Mouse (Mus musculus) heart, adult 2 months (tissue): ENCODE measurements around the gene Rpl32. TPM values are rescaled to one million over a fixed set of nuclear protein-coding genes. Genes with fewer than 3 reads are reported as not detected.

ENCODE experiments used
- DNase-seq, 2 experiments: peaks; one replicate each; pipeline ENCODE4 v3.0.0; 2021
- H3K27ac ChIP-seq: fragments of 200-600 bp; 2 replicates; pipeline ENCODE4 v1.8.1; 2022
- H3K27me3 ChIP-seq: fragments of 200-500 bp; 2 replicates; pipeline ENCODE4 v1.6.1; 2012; ENCODE audit warnings: mild to moderate bottlenecking, low read length, inconsistent platforms, mixed read lengths; ENCODE audit not compliant: control insufficient read depth, insufficient read depth
- H3K36me3 ChIP-seq: fragments of 200-500 bp; 2 replicates; pipeline ENCODE4 v1.6.1; 2012; ENCODE audit warnings: low read length, inconsistent platforms; ENCODE audit not compliant: control insufficient read depth, insufficient read depth
- H3K4me1 ChIP-seq: fragments of 200-500 bp; 2 replicates; pipeline ENCODE4 v1.6.1; 2011; ENCODE audit warnings: low read length; ENCODE audit not compliant: control insufficient read depth, insufficient read depth
- H3K4me3 ChIP-seq: fragments of 200-600 bp; 2 replicates; pipeline ENCODE4 v1.8.1; 2022
- H3K79me2 ChIP-seq: fragments of 200-500 bp; replicated peaks from 2 replicates; pipeline ENCODE4 v1.6.1; 2012; ENCODE audit warnings: mild to moderate bottlenecking, inconsistent platforms, low read length, moderate library complexity, mixed read lengths; ENCODE audit not compliant: control insufficient read depth, insufficient read depth
- H3K9ac ChIP-seq: fragments of 200-500 bp; 2 replicates; pipeline ENCODE4 v1.6.1; 2012; ENCODE audit warnings: low read depth, mild to moderate bottlenecking, control low read depth, inconsistent platforms, low read length, mixed read lengths
- CTCF ChIP-seq: fragments of 200-600 bp; IDR thresholded peaks from 2 replicates; pipeline ENCODE4 v1.8.1; 2022; ENCODE audit warnings: antibody characterized with exemption, mild to moderate bottlenecking, moderate library complexity
- EP300 ChIP-seq: fragments of 200-500 bp; IDR thresholded peaks from 2 replicates; pipeline ENCODE4 v1.6.1; 2011; ENCODE audit warnings: low read depth, low read length, control low read depth; ENCODE audit not compliant: insufficient read depth
- POLR2A ChIP-seq: fragments of 200-500 bp; IDR thresholded peaks from 2 replicates; pipeline ENCODE4 v1.6.1; 2011; ENCODE audit warnings: mild to moderate bottlenecking, low read depth, low read length, control low read depth; ENCODE audit not compliant: insufficient read depth
- WGBS: fragments of 180-500 bp; shearing (Covaris S2); methylation state at CpG from one replicate; pipeline ENCODE4 v1.1.7; 2018; 5-methylcytosine and 5-hydroxymethylcytosine counted together
- intact Hi-C: fragments of 180-260 bp; cut with DNase I; formaldehyde crosslinking; loops from one replicate; pipeline ENCODE4 v1.15.1; 2025
- polyA plus RNA-seq: library from polyadenylated mRNA; depleted of rRNA; stranded (reverse); fragments of >200 nt; gene quantifications from 2 replicates; pipeline ENCODE4 v1.2.3, GENCODE M21; 2012
- total RNA-seq, 2 experiments: library from RNA; stranded (reverse); gene quantifications; 2 replicates each; pipeline ENCODE4 v1.2.3; 2021

Gene Rpl32
- total and polyA plus RNA-seq, 3 experiments, result 328 to 679 (median 579) TPM

- peak within 1 kb of the TSS; percentile 60 for H3K9ac ChIP-seq
- peak; percentile 41; the same call in 1 of the 2 replicates for TF ChIP-seq POLR2A
- TF ChIP-seq EP300, result peak; percentile 44; the same call in 1 of the 2 replicates
- TF ChIP-seq CTCF, result peak; percentile 62
- WGBS, result under 1% methylated on average over 51 of the region's 51 CpGs
- intact Hi-C loops, result no loop called here
- peak within 1 kb of the TSS; percentile 75 for H3K27ac ChIP-seq
- peaks cover 5% of the 10 kb centered on the region for H3K4me1 ChIP-seq
- no peaks in the 10 kb centered on the region for H3K79me2 ChIP-seq
- peak within 1 kb of the TSS; percentile 75 for H3K4me3 ChIP-seq
- peak; percentile 94 to 99 for DNase-seq
- H3K36me3 ChIP-seq, result no peaks in the 10 kb centered on the region
- H3K27me3 ChIP-seq, result no peaks in the 10 kb centered on the region
Measured at GRCm38 (mm10) chr6:115853091-115853813, 44.7 kb upstream of the Rpl32 start, which contains the start of the genes Mbd4 and Ift122. Gene Mbd4, minus strand, starts transcription at chr6:115853371. Gene Ift122, plus strand, starts transcription at chr6:115853470.

DNA sequence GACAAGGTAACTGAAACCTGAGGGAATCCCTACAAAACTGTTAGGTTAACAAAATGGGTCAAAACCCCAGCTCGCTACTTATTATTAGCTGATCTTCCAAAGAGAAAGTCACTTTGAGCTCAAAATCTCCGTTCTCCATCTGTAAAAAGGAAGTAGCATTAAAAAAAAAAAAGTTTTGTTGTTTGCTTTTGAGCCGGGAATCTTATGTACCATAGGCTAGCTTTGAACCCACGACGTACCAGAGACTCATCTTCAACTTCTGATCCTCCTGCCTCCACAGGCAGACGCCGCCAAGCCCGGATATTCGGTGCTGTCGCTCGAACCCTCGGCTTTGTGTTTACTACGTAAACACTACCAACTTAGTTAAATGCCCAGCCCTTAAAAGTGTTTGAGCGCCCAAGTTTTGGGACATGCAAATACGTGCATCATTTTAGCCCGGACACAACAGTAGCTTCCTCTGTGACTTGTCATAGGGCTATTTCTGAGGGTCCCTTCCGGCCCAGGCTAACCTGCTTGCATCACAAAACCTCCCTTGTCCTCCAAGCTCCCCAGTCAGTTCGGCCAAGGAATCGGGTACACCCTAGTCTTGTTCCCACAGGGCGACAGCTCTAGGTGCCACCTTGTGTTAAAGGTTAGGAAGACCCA, 44.0 kb upstream of the Rpl32 start:
- 7% methylated on average over 20 of the region's 20 CpGs for WGBS
- intact Hi-C loops, result no loop called here
- DNase-seq, result no peak
- H3K4me1 ChIP-seq, result peaks cover 4% of the 10 kb centered on the region
- peak overlapping the region; percentile 48 for H3K27ac ChIP-seq
- peak overlapping the region; percentile 75 for H3K4me3 ChIP-seq
- no peaks in the 10 kb centered on the region for H3K27me3 ChIP-seq
- H3K36me3 ChIP-seq, result no peaks in the 10 kb centered on the region
- no peaks in the 10 kb centered on the region for H3K79me2 ChIP-seq
- peak overlapping the region; percentile 39 for H3K9ac ChIP-seq
- TF ChIP-seq POLR2A (no peak), CTCF (no peak), EP300 (no peak)

- Histone ChIP-seq H3K27ac (no peak overlapping the region), H3K9ac (no peak overlapping the region), H3K4me1 (peaks cover 1% of the 10 kb centered on the region; the same call in 1 of the 2 replicates), H3K36me3 (no peaks in the 10 kb centered on the region; the same call in 1 of the 2 replicates), H3K27me3 (no peaks in the 10 kb centered on the region), H3K4me3 (no peak overlapping the region), H3K79me2 (no peaks in the 10 kb centered on the region)
- no peak for TF ChIP-seq CTCF
- no peak for TF ChIP-seq POLR2A
- TF ChIP-seq EP300, result no peak
- WGBS, result 83% methylated on average over 10 of the region's 10 CpGs
- intact Hi-C loops, result loop anchor here (5.0 kb wide), 1 partner anchor 279 kb away; no protein-coding TSS in a partner anchor
- no peak for DNase-seq
Measured at GRCm38 (mm10) chr6:115848598-115849304, 40.2 kb upstream of the Rpl32 start.

DNA sequence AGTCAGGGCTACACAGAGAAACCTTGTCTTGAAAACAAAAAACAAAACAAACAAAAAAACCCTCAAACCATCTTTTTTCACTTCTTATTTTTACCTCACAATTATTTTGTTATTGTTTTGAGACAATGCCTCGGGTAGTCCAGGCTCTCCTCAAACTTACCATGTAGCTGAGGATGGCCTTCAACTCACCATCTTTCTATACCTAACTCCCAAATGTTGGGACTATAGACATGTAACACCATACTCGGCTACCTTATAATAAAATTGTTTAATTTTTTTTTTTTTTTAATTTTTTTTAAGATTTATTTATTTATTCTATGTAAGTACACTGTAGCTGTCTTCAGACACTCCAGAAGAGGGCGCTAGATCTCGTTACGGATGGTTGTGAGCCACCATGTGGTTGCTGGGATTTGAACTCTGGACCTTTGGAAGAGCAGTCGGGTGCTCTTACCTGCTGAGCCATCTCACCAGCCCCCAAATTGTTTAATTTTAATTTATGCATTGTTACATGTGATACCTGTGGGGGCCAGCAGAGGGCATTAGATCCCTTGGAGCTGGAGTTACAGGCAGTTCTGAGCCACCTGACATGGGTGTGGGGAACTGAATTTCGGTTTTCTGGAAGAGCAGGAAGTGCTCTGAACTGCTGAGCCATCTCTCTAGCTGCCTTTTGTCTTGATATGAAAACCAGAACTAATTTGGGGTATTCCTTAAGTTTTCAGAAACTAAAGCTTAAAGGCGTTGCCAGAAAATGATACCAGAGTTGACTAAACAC, 38.3 kb upstream of the Rpl32 start:
- TF ChIP-seq POLR2A (no peak), CTCF (peak; percentile 85)
- intact Hi-C loops, result loop anchor here (2.0 to 5.0 kb wide), 2 partner anchors 160 to 280 kb away; no protein-coding TSS in a partner anchor

GRCm38 (mm10) chr6:115845006-115845405, 36.5 kb upstream of the Rpl32 start:
- H3K4me1 ChIP-seq, result peaks cover 1% of the 10 kb centered on the region; the same call in 1 of the 2 replicates
- DNase-seq, result no peak
- no peaks in the 10 kb centered on the region for H3K27me3 ChIP-seq
- no peaks in the 10 kb centered on the region for H3K79me2 ChIP-seq
- TF ChIP-seq EP300 (no peak), CTCF (no peak), POLR2A (no peak)
- H3K27ac ChIP-seq, result no peak overlapping the region
- intact Hi-C loops, result loop anchor here (5.0 kb wide), 1 partner anchor 282 kb away; no protein-coding TSS in a partner anchor
- H3K9ac ChIP-seq, result no peak overlapping the region
- H3K4me3 ChIP-seq, result no peak overlapping the region
- H3K36me3 ChIP-seq, result no peaks in the 10 kb centered on the region; the same call in 1 of the 2 replicates
- 91% methylated on average over 4 of the region's 4 CpGs for WGBS

More for the DNA sequence above, 38.3 kb upstream of the Rpl32 start:
- H3K27me3 ChIP-seq, result no peaks in the 10 kb centered on the region
- 26% methylated on average over 8 of the region's 8 CpGs for WGBS
- H3K9ac ChIP-seq, result no peak overlapping the region
- H3K27ac ChIP-seq, result peak overlapping the region; percentile 40
- peaks cover 1% of the 10 kb centered on the region; the same call in 1 of the 2 replicates for H3K4me1 ChIP-seq
- H3K36me3 ChIP-seq, result no peaks in the 10 kb centered on the region; the same call in 1 of the 2 replicates
- no peaks in the 10 kb centered on the region for H3K79me2 ChIP-seq
- no peak overlapping the region for H3K4me3 ChIP-seq
- DNase-seq, result peak; percentile 50 to 68
